Mouse (Mus musculus): ENCODE data around the gene Rrp1. TPM values are rescaled to one million over a fixed set of nuclear protein-coding genes. Genes with fewer than 3 reads are reported as not detected.

Gene Rrp1
- polyA plus RNA-seq (2015; fragmentation: Nextera tagmentation; extraction: Ambion mirVana): 259 and 289 TPM in 2 replicates

DNA sequence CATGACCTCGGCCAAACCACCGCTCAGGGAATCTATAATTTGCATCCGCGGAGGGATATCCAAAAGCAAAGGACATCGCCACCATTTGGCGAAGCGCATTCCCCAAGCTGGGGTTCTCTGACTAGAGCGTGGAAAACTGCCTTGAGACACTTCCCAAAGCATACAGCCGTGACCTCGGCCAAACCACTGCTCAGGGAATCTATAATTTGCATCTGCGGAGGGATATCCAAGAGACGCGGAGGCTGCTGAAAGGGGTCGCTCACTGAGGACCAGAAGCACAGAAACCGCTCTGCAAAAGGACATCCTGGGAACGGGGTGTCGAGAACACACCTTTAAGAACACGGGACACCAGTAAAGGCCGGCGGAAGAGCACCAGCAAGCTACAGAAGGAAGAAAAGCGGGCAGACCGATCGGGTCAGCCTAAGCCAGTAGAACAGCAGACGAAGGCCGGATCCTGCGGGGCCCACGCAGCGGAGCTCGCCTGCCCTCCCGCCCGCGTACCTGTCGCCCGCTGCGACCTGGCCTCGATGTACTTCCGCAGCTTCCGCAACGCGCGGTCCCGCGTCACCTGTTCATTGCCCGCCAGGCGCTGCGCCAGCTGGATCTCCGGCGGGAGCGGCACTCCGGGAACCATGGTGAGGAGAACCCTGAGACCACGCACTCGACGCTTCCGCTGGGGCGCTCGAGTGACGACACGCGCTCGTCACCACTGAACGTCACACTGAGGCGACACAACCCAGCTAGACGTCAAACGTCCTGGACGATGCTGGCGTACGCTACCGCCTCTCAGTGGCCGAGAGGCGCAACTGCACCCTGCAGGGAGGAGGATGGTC is at the start of gene Rrp1:
Gene Rrp1 (minus strand): TSS at position 725 of the 833 bp plus-strand sequence.
- H3K36me3 ChIP-seq: peaks cover 36% of the 10 kb centered on the region
- peak within 1 kb of the TSS; percentile 96 for H3K9ac ChIP-seq
- H3K4me3 ChIP-seq: peak within 1 kb of the TSS; percentile 99
- ATAC-seq (ENCODE audit: insufficient number of reproducible peaks, low FRiP score, low TSS enrichment, low read depth): peak; percentile 81
- WGBS: under 1% methylated on average over 70 of the region's 70 CpGs
- peaks cover 17% of the 10 kb centered on the region for H3K4me1 ChIP-seq
- H3K27me3 ChIP-seq: no peaks in the 10 kb centered on the region
- H3K4me2 ChIP-seq: peak within 1 kb of the TSS; percentile 67
- H3K27ac ChIP-seq: peak within 1 kb of the TSS; percentile 91
- no peaks in the 10 kb centered on the region for H3K9me3 ChIP-seq

DNA sequence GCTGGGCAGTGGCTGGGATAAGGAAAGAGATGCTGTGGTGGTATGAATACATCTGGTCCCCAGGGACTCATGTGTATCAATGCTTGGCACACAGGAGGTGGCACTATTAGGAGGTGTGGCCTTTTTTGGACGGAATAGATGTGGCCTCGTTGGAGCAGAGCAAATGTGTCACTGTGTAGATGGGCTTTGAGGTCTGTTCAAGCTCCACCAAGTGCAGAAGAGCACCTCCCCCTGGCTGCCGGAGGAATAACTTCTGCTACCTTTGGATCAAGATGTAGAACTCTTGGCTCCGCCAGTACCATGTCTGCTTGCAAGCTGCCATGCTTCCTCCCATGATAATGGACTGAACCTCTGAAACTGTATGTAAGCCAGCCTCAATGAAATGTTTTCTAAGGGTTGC is 48.9 kb upstream of the Rrp1 start:
- H3K4me1 ChIP-seq: peaks cover 57% of the 10 kb centered on the region
- H3K4me3 ChIP-seq: no peak overlapping the region
- H3K27me3 ChIP-seq: no peaks in the 10 kb centered on the region
- H3K36me3 ChIP-seq: no peaks in the 10 kb centered on the region
- no peak overlapping the region for H3K9ac ChIP-seq
- no peak for ATAC-seq (ENCODE audit: insufficient number of reproducible peaks, low FRiP score, low TSS enrichment, low read depth)
- no peaks in the 10 kb centered on the region for H3K9me3 ChIP-seq
- WGBS: 77% methylated on average over 4 of the region's 4 CpGs
- no peak overlapping the region for H3K27ac ChIP-seq
- H3K4me2 ChIP-seq: no peak overlapping the region

DNA sequence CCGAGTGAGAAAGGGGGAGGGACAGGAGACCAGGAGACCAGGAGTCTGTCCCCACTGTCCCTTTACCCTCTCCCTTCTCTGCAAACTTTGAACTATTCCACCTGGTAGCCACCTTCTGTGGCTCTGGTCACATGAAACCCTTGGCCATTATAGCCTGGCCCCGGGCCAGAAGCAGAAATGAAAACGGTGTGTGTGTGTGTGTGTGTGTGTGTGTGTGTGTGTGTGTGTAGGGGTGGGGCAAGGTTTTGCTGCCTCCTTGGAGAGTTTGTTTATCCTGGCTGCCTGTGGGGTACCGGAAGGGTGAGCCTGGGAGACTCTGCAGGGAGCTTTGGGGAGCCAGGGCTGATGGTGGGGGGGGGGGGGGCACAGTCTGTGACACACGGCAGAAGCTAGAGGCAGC is 47.6 kb upstream of the Rrp1 start:
- Histone ChIP-seq H3K27ac (no peak overlapping the region), H3K9ac (no peak overlapping the region), H3K4me1 (peaks cover 57% of the 10 kb centered on the region), H3K4me2 (no peak overlapping the region), H3K4me3 (no peak overlapping the region), H3K9me3 (no peaks in the 10 kb centered on the region), H3K27me3 (no peaks in the 10 kb centered on the region), H3K36me3 (no peaks in the 10 kb centered on the region)
- no peak for ATAC-seq (ENCODE audit: insufficient number of reproducible peaks, low FRiP score, low TSS enrichment, low read depth)
- 31% methylated on average over 5 of the region's 5 CpGs for WGBS

DNA sequence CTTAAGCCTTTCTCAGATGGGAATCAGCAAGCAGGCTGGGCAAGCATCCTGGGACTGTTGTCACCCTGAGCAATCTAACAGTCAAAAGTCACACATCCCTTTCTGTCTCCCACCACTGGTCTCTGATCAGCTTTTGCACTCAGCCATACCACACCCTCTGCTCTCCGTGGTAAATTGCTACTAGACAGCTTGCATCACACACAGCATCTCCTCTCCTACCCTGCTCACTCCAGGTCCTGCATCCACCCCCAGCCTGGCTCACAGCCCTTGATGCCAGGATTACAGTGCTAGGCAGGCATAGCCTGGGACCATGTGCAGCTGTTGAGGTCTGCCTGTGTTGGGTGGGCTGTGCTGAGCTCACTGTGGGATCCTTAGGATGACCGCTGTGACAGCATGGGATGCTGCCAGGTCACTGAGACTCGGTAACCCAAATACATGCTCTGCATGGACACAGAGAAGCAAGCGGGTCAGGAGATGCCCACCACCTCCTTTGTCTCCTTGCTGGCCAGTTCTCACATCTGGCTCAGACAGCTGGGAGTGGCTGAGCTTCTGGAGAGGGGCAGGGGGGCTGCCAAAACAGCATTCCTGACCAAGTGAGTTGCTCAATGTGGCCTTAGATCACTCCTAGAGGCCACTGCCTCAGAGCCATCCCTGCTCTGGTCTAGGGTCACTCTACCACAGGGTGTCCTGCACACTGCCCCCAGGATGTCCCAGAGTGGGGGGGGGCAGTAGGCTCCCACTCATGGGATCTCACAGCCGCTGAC is 45.7 kb upstream of the Rrp1 start:
- Histone ChIP-seq H3K4me2 (no peak overlapping the region), H3K9ac (no peak overlapping the region), H3K4me3 (no peak overlapping the region), H3K27ac (peak overlapping the region; percentile 57), H3K36me3 (no peaks in the 10 kb centered on the region), H3K9me3 (no peaks in the 10 kb centered on the region), H3K27me3 (no peaks in the 10 kb centered on the region), H3K4me1 (peaks cover 47% of the 10 kb centered on the region)
- ATAC-seq (ENCODE audit: insufficient number of reproducible peaks, low FRiP score, low TSS enrichment, low read depth): 0 out of 2 replicates have a peak, but pooled peaks have one; percentile 2
- WGBS: 57% methylated on average over 5 of the region's 5 CpGs

DNA sequence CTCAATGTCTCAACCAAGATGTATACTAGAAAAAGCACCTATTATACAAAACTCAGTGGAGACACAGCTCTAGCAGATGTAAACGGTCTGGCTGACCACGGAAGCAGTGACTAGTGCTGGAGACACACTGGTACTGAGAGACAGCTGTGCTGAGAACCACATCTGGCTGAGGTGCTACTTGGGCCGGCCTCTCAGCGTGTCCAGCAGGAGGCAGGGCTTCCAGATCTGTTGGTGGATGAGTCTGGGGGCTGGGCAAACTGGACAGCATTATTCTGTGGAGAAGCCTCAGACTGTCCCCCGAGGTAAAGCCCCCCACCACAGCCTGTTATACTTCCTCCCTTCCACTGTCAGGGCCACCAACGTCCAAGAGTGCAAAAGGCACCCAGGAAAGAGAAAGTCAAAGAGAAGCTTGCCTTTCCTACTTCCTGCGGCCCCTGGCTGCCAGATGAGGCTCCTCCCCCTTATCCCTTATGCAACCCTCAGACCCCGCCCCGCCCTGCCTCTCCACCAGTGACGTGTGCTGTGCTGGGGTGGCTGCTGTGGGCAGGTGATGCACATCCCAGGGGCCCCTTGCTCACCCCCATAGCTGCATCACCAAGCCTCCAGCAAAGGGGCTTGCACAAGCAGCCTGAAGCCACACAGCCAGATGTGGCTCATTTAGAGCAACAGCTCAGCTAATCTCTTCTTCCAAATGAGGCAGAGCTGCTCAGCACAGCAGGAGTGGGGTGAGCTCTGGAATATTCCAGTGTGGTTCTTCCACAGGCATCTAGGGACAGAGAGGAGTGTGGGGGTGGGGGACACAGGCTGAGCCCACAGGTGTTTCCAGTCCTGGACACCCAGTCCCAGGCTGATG is 44.9 kb upstream of the Rrp1 start:
- no peak overlapping the region for H3K9ac ChIP-seq
- no peaks in the 10 kb centered on the region for H3K9me3 ChIP-seq
- no peaks in the 10 kb centered on the region for H3K27me3 ChIP-seq
- H3K4me3 ChIP-seq: no peak overlapping the region
- H3K27ac ChIP-seq: peak overlapping the region; percentile 57
- H3K4me1 ChIP-seq: peaks cover 41% of the 10 kb centered on the region
- H3K36me3 ChIP-seq: no peaks in the 10 kb centered on the region
- ATAC-seq (ENCODE audit: insufficient number of reproducible peaks, low FRiP score, low TSS enrichment, low read depth): no peak
- H3K4me2 ChIP-seq: no peak overlapping the region
- 21% methylated on average over 10 of the region's 10 CpGs for WGBS

DNA sequence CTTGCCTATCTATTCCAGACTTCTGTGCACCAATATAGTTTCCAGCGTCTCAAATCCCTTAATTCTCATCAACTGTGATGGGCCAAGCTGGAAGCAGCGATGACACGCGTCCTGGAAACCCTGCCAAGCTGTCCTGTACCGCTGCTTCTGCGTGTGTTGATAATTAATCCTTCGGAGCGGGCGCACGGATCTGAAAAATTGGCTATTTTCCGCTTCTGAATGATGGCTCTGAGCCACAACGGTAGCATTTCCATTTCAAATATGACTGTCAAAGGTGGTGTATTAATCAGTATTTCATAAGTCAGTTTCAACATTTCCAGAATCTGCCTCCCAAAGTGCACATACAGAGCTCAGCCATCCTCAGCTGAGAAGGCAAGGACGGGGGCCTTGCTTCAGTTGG is 43.9 kb upstream of the Rrp1 start:
- Histone ChIP-seq H3K27ac (0 out of 2 replicates have a peak overlapping the region, but pooled peaks have one; percentile 27), H3K4me1 (peaks cover 37% of the 10 kb centered on the region), H3K4me3 (no peak overlapping the region), H3K36me3 (no peaks in the 10 kb centered on the region), H3K27me3 (no peaks in the 10 kb centered on the region), H3K9ac (no peak overlapping the region), H3K4me2 (no peak overlapping the region), H3K9me3 (no peaks in the 10 kb centered on the region)
- WGBS: 84% methylated on average over 13 of the region's 13 CpGs
- no peak for ATAC-seq (ENCODE audit: insufficient number of reproducible peaks, low FRiP score, low TSS enrichment, low read depth)

DNA sequence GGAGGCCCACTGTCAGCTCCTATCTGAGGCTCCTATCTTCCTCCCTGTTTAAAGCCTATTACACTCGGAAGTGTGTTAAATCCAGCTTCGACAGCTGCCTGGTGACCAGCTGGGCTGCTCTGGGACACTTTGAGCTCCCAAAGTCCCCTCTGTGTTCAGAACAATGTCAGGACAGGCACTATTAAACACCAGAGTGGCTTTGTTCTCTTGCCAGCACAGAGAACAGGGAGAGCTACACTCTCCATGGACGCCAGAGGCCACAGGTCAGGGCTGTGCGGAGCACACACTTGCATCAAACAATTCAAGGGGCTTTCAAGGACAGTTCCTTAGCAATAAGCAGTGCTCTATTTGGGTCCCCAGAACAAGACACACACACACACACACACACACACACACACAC is 39.8 kb upstream of the Rrp1 start:
- Histone ChIP-seq H3K9me3 (no peaks in the 10 kb centered on the region), H3K4me2 (no peak overlapping the region), H3K4me1 (peaks cover 8% of the 10 kb centered on the region), H3K9ac (no peak overlapping the region), H3K27ac (no peak overlapping the region), H3K4me3 (no peak overlapping the region), H3K36me3 (peaks cover 30% of the 10 kb centered on the region), H3K27me3 (no peaks in the 10 kb centered on the region)
- 56% methylated on average over 4 of the region's 4 CpGs for WGBS
- no peak for ATAC-seq (ENCODE audit: insufficient number of reproducible peaks, low FRiP score, low TSS enrichment, low read depth)

DNA sequence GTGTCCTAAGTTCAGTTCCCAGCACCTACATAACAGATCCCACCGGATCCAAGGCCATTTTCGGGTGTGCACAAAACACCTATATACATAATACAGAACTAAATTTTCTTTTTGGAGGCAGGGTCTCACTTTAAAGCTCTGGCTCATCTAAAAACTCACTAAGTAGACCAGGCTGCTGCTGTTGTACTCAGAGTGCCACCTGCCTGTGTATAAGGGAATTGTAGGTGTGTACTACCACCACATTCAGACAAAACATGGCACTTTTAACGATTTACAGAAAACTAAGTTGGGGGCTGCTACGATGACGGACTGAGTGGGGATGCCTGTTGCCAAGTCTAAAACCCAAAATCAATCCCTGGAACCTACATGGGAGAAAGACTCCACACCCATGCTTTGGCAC is 37.9 kb upstream of the Rrp1 start:
- Histone ChIP-seq H3K27ac (no peak overlapping the region), H3K4me2 (no peak overlapping the region), H3K4me3 (no peak overlapping the region), H3K9me3 (no peaks in the 10 kb centered on the region), H3K36me3 (peaks cover 47% of the 10 kb centered on the region), H3K4me1 (0 out of 2 replicates have a peak, but pooled peaks cover 4% of the 10 kb centered on the region), H3K27me3 (no peaks in the 10 kb centered on the region), H3K9ac (no peak overlapping the region)
- 86% methylated on average over 5 of the region's 5 CpGs for WGBS
- no peak for ATAC-seq (ENCODE audit: insufficient number of reproducible peaks, low FRiP score, low TSS enrichment, low read depth)

DNA sequence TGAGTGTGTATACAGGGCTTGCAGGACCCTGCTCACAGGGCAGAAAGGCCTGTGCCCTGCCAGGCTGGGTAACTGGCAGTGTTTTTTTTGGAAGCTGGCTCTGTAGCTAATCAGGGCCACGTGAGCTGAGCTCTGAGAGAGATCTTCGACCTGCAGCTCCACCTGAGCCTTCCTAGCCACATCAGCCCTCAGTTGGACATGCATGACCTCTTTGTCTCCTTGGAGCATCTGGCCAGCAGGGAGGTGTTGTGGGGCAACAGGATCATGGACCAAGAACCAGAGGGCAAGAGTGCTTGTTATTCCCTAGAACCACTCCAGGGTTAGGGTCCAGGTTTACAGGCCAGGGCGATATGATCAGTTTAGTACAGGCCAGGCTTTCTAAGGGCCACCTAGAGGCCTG is 34.6 kb upstream of the Rrp1 start:
- peaks cover 79% of the 10 kb centered on the region for H3K36me3 ChIP-seq
- no peak overlapping the region for H3K4me3 ChIP-seq

DNA sequence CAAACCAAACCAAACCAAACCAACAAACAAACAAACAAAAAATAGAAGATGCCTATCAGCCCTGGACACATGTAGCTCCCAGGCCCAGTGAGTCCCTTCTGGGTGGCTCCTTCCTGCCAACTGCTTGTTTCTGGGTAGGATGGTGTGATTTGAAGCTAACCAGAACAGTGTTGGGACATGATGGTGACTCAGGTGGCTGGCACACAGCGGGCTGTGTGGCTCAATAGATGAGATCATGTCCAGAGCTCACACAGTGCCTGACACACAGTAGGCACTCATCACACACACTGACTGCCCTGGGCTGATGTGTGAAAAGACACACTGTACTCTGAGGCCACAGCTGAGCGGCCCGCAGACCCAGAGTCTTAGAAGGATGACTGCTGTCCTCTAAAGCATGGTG is 33.4 kb upstream of the Rrp1 start:
- Histone ChIP-seq H3K4me3 (no peak overlapping the region), H3K4me2 (no peak overlapping the region), H3K9ac (no peak overlapping the region), H3K27me3 (no peaks in the 10 kb centered on the region), H3K9me3 (no peaks in the 10 kb centered on the region), H3K36me3 (peaks cover 87% of the 10 kb centered on the region), H3K27ac (no peak overlapping the region), H3K4me1 (no peaks in the 10 kb centered on the region)
- no peak for ATAC-seq (ENCODE audit: insufficient number of reproducible peaks, low FRiP score, low TSS enrichment, low read depth)
- WGBS: 95% methylated on average over 3 of the region's 3 CpGs

More for the DNA sequence above, 34.6 kb upstream of the Rrp1 start:
- Histone ChIP-seq H3K27me3 (no peaks in the 10 kb centered on the region), H3K4me1 (no peaks in the 10 kb centered on the region), H3K9ac (no peak overlapping the region), H3K4me2 (no peak overlapping the region), H3K27ac (no peak overlapping the region), H3K9me3 (no peaks in the 10 kb centered on the region)
- no peak for ATAC-seq (ENCODE audit: insufficient number of reproducible peaks, low FRiP score, low TSS enrichment, low read depth)
- 83% methylated on average over 3 of the region's 3 CpGs for WGBS

DNA sequence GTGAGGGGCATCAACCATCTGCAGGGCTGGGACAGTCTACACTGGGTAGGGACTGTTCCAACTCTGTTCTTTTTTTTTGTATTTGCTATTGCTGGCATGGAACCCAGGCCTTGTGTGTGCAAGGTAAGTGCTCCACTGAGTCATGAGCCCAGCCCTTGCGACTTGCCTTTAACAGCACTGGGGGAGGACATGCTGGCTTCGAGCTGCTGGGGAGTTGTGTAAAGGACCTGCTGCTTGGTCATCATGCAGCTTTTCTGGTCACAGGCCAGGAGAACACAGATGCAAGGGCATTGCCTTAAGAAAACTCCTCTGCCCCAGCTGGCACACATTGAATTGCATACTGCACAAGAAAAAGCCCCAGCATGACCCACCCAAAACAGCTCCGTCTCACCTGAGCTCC is 29.4 kb upstream of the Rrp1 start:
- H3K36me3 ChIP-seq: peaks cover 53% of the 10 kb centered on the region
- ATAC-seq (ENCODE audit: insufficient number of reproducible peaks, low FRiP score, low TSS enrichment, low read depth): no peak
- WGBS: 86% methylated on average over 3 of the region's 3 CpGs
- no peak overlapping the region for H3K27ac ChIP-seq
- H3K4me2 ChIP-seq: no peak overlapping the region
- H3K9me3 ChIP-seq: no peaks in the 10 kb centered on the region
- no peaks in the 10 kb centered on the region for H3K4me1 ChIP-seq
- no peak overlapping the region for H3K9ac ChIP-seq
- no peak overlapping the region for H3K4me3 ChIP-seq
- H3K27me3 ChIP-seq: no peaks in the 10 kb centered on the region

All from limb, embryonic 15.5 days (tissue).